Mouse (Mus musculus) left cerebral cortex, postnatal 10 days (tissue): ENCODE results near the gene Celsr2. TPM values are rescaled to one million over a fixed set of nuclear protein-coding genes. Genes with fewer than 3 reads are reported as not detected.

Experiments used
- DNase-seq, 2 experiments: peaks; one replicate each; pipeline ENCODE4 v3.0.0; 2021 to 2022; ENCODE audit warnings: low spot score in 2 of 2, mixed read lengths in 1 of 2; ENCODE audit errors: extremely low spot score in 1 of 2
- intact Hi-C: fragments of 180-260 bp; cut with DNase I; formaldehyde crosslinking; loops from one replicate; pipeline ENCODE4 v1.15.1; 2025
- total RNA-seq, 2 experiments: library from RNA; stranded (reverse); gene quantifications; 2 replicates each; pipeline ENCODE4 v1.2.3; 2021

Gene Celsr2
- total RNA-seq, 2 experiments from 2014 or later: 168 to 169 TPM

- DNase-seq: peak; percentile 80 to 90
- intact Hi-C loops: no loop called here
These were observed 475 bp upstream of the Celsr2 start for GRCm38 (mm10) chr3:108415831-108416223.

GRCm38 (mm10) chr3:108413634-108414360 is 1.6 kb downstream of the Celsr2 start:
- intact Hi-C loops: no loop called here
- no peak for DNase-seq

DNA sequence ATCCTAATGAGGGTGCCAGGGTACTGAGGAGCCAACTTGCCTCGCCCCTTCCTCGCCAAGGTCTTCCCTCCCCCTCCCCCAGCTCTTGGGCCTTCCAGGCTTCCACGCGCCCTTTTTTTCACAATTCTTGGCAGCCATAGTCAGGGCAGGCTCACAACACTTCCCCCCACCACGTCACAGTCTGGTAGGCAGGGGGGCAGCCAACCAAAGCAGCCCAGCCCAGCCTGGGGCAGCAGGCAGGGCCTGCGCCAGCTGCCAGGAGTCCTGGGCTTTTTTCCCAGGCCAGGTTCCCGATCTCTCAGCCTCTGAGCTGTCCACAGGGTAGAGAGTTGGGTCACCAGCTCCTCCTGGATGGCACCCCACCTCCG is 3.6 kb downstream of the Celsr2 start:
- peak; percentile 57 to 63 for DNase-seq
- intact Hi-C loops: no loop called here

GRCm38 (mm10) chr3:108411026-108411753 is 4.2 kb downstream of the Celsr2 start:
- no peak for DNase-seq
- intact Hi-C loops: no loop called here

DNA sequence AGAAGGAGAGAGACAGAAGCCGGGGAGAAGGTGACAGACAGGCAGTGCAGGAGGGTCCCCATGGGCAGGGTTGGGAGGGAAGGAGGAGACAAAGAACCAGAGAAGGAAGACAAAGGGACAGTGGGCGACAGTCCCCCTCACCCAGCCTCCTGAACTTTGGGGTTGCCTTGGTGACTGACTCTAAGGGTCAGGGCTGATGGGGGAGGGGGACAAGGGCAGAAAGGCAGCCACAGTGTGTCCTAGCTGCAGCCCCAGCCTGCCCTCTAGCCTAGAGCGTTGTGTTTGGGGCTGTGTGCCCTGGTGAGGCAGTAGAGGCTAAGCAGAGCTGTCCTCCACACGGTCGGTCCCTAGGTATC is 5.0 kb downstream of the Celsr2 start:
- DNase-seq: no peak
- intact Hi-C loops: no loop called here

DNA sequence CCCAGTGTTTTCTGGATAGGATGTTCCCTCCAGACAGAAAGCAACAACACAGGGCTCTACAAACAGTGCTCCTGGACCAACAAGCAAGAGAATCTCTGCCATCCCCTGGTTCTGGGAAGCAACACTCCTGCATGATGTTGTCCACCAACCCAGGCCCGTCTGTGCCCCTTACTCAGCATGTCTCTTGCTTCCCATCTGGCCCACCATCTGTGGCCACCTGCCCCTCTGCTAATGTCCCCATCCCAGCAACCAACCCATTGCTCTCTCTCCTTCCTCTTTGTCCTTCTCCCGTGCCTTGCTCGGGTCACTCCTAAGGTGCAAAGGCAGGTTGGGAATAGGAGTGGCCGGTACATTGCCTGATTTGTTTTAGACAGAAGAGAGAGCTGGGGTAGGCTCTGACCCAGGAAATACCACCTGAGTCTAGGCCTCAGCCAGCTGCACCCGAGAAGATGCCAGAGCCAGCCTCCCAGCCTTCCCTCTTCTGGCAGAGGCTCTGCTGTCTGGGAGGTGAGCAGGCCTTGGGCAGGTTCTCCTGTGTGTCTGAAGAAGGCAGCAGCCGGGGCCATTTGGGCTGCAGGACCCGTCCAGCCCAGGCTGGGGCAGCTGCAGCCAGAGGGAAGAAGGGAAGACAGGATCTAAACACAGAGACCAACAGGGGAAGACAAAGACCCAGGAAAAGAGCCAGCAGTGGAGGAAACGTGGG is 5.5 kb downstream of the Celsr2 start:
- DNase-seq: no peak
- intact Hi-C loops: no loop called here

DNA sequence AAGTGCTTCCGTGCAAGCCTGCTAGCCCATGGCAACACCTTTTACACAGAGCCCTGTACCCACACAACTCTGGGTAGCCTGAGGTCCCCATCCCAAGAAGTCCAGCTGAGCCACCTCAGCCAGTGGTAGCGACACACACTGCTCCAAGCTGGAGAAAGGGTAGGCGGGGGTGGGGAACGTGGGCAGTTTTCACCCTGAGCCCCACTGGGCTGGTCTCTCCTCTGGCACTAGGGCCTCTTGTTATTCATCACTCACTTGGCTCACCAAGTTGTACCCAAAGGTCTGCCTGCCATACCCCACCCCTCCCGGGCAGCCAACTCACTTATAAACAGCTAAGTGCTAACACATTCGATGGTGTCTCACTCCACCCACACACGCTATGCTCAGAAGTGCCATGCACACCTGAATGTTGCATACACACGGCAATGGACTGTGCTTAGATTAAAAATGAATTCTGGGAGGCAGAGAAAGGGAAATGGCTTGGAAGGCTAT is 6.8 kb downstream of the Celsr2 start:
- no peak for DNase-seq
- intact Hi-C loops: no loop called here

DNA sequence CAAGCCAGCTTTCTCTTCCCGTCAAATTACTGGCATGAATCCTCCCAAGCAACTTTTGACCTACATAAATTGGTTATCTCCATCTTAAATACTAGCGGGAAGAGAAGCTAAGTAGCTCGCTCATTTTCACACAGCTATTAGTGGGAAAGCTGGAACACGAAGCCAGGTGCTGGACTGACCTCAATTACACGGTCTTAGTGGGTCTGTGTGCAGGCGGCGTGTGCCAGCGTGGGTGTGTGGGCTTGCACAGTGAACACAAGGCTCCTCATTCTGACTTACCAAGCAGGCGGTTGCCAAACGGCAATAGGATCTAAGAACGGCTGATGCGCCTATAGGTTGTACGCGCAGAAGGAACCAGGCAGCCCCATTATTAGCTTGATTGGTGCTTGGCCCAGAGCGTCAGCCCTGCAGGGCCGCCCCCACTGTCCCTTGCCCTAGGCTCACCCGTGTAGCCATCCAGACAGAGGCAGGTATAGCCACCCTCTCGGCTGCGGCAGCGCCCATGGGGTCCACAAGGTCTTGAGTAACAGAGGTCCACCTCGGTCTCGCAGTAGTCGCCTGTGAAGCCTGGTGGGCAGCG is 9.0 kb downstream of the Celsr2 start:
- no peak for DNase-seq
- intact Hi-C loops: no loop called here

DNA sequence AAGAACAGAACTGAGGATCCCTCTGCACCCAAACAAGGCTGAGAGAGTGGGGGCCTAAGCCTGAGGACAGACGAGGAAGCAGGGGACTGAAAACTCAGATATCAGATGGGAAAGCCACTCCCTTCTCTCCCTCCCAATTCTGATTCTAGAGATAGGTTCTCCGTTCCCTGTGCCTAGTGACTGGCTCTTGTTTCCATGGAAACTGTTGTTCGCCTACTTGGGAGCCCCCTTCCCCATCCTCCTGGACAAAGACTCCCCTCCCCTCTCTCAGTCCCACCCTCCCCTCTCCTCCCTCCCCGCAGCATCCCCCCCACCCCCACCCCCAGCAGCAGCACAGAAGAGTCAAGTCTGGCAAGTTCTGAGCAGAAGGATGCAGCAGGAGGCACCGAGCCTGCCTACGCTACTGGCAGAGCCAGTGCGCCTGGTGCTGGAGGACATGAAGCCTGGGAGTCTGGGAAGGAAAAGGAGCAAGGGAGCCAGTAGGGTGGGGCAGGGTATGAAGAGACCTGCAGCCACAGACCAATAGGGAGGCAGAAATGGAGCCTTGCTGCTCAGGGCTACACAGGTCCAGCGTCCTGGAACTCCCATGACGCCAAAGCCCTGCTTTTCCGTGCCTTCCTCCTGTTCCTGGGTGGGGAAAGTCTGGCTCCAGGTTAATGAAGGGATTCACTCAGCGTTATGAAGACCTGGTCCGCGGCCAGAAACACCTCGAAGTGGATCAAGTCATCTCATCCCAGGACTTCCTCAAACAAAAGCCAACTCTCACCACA is 9.6 kb downstream of the Celsr2 start:
- DNase-seq: no peak
- intact Hi-C loops: no loop called here

DNA sequence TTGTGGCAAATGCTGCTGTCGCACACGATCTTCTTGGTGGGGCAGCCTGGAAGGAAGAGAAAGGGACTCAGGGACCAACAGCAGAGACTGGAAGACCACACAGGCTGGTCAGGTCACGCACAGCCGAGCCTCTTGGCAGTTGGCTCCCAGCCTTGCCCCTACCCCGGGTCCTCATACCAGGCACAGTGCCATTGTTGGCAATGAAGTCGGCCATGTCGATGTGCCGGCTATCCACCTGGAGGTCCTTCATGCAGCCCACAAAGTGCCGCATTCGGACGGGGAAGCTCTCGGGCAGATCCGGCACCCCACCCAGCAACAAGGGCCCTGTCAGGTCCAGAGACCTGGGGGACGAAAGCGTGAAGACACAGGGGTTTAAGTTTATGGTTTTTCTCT is 12.8 kb downstream of the Celsr2 start:
- intact Hi-C loops: loop anchor here (5.0 kb wide), 1 partner anchor 160 kb away; the partner anchor contains the start of gene Tmem167b
- DNase-seq: no peak

- intact Hi-C loops: loop anchor here (5.0 kb wide), 1 partner anchor 160 kb away; the partner anchor contains the start of gene Tmem167b
- DNase-seq: peak; percentile 79 to 91
These were observed 13.4 kb downstream of the Celsr2 start for GRCm38 (mm10) chr3:108401692-108402527.

- intact Hi-C loops: loop anchor here (5.0 kb wide), 1 partner anchor 162 kb away; the partner anchor contains the start of gene Tmem167b
- no peak for DNase-seq
These were observed 14.9 kb downstream of the Celsr2 start for GRCm38 (mm10) chr3:108400442-108400841.

DNA sequence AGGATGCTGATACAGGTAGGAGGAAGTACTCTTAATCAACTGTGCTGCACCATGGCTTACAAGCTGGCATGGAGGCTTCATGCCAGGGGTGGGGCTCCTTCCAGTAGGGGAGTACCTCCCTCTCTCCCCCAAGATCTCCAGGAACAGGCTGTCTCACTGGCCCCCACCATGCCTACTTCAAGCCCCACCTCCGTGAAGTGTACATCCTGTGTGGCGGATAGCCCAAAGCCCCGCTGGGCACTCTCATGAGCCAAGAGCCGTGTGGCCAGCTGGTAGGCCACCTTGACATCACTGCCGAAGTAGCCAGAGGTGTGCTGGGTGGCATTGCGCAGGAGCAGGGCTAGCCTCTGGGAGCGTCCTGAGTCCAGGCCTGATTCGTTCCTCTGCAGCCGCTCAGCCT is 17.1 kb downstream of the Celsr2 start:
- intact Hi-C loops: no loop called here
- DNase-seq: no peak

- intact Hi-C loops: no loop called here
These were observed 22.6 kb downstream of the Celsr2 start for GRCm38 (mm10) chr3:108392793-108393192.

GRCm38 (mm10) chr3:108392299-108392698 is 23.1 kb downstream of the Celsr2 start:
- no peak for DNase-seq
- intact Hi-C loops: no loop called here

More at GRCm38 (mm10) chr3:108392793-108393192, 22.6 kb downstream of the Celsr2 start:
- DNase-seq: no peak

DNA sequence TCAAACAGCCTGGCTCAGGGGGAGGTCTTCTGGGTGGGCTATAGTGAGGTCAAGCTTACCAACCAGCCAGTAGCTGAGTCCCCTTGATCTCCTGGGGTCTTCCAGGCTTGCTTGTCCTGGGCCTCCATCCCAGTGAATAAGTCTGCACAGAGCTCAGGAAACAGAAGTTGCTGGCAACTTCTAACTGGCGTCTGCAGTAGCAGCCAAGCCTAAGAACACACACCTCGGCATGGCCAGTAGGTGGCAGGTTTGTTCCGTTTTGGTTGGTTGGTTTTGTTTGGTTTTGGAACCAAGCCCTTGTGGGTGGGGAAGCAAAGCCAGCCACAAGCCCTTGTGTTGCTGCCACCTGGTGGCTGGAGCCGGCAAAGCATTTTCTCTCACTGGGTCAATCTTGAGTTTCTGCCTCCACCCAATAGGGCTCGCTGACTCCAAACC is 26.2 kb downstream of the Celsr2 start:
- peak; percentile 95 for DNase-seq
- intact Hi-C loops: loop anchor here (1.0 kb wide), 1 partner anchor 106 kb away; no protein-coding TSS in a partner anchor

DNA sequence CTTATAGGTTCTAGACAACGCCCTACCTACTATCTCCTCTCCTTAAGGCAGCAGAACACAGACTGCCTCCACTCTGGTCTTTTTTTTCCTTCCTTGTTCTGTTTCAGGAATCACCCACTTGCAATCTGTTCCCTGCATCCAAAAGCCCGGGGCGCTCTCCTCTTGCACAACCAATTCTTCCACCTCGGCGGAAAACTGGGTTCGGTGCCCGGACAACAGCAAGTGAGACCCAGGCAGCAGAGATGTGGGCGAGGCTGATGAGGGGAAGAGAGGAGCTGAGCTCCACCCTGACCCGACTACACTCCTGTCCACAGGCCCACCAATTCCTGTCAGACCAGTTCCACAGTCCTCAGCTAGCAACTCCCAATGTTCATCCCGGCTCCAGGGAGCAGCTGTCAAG is 29.2 kb downstream of the Celsr2 start:
- DNase-seq: peak; percentile 54 to 63
- intact Hi-C loops: no loop called here

DNA sequence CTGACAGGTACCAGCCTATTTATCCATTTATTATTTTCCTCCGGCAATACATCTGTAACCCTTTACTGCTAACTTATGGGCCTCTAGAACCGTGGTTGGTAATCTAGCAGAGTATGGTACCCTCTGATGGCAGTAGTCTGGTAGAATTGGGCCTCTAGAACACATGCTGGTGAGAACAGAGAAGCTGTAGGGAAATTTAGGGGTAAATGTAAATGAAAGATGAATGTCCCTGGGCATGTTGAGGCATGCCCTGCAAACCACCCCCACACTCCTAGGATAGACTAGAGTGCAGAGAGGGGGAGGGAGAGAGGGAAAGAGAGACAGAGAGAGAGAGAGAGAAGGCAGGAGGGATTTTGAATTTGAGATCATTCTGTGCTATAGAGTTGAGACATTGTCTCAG is 30.9 kb downstream of the Celsr2 start:
- DNase-seq: no peak
- intact Hi-C loops: no loop called here
